Mouse (Mus musculus) hindbrain, embryonic 15.5 days (tissue): ENCODE measurements around the gene Emcn. TPM values are rescaled to one million over a fixed set of nuclear protein-coding genes. Genes with fewer than 3 reads are reported as not detected.

ENCODE experiments used
- ATAC-seq: fragments of 200-750 bp; cut with Nextera tagmentation; 2 replicates; pipeline ENCODE4 v1.8.0; 2017; ENCODE audit warnings: low read depth, moderate number of reproducible peaks, moderate TSS enrichment; ENCODE audit not compliant: low FRiP score
- H3K27ac ChIP-seq: fragments of 300-500 bp; sonication (generic); replicated peaks from 2 replicates; pipeline ENCODE4 v1.5.1; 2015; ENCODE audit warnings: mild to moderate bottlenecking, inconsistent platforms
- H3K27me3 ChIP-seq: fragments of 300-500 bp; sonication (generic); 2 replicates; pipeline ENCODE4 v1.6.1; 2015; ENCODE audit warnings: control low read depth, inconsistent platforms
- H3K36me3 ChIP-seq: fragments of 300-500 bp; sonication (generic); 2 replicates; pipeline ENCODE4 v1.6.1; 2015; ENCODE audit warnings: control low read depth, inconsistent platforms
- H3K4me1 ChIP-seq: fragments of 300-500 bp; sonication (generic); replicated peaks from 2 replicates; pipeline ENCODE4 v1.6.1; 2015; ENCODE audit warnings: control low read depth, inconsistent platforms
- H3K4me2 ChIP-seq: fragments of 300-500 bp; sonication (generic); 2 replicates; pipeline ENCODE4 v1.6.1; 2015; ENCODE audit warnings: moderate library complexity, mild to moderate bottlenecking, inconsistent platforms
- H3K4me3 ChIP-seq: fragments of 300-500 bp; sonication (generic); 2 replicates; pipeline ENCODE4 v1.5.1; 2015; ENCODE audit warnings: mild to moderate bottlenecking, inconsistent platforms
- H3K9ac ChIP-seq: fragments of 300-500 bp; sonication (generic); 2 replicates; pipeline ENCODE4 v1.6.1; 2015; ENCODE audit warnings: inconsistent platforms
- H3K9me3 ChIP-seq: fragments of 300-500 bp; sonication (generic); 2 replicates; pipeline ENCODE4 v1.6.1; 2016; ENCODE audit warnings: control low read depth, inconsistent platforms
- WGBS: fragments of 180-500 bp; shearing (Covaris S2); methylation state at CpG from one replicate; pipeline ENCODE4 v1.1.7; 2015; 5-methylcytosine and 5-hydroxymethylcytosine counted together
- polyA plus RNA-seq: library from polyadenylated mRNA; unstranded; fragments of >200 nt; fragmentation: Nextera tagmentation; extraction: Ambion mirVana; gene quantifications from 2 replicates; pipeline ENCODE4 v1.2.1, GENCODE M21; 2015

Emcn gene
- 12.2 and 12.5 TPM in 2 replicates for polyA plus RNA-seq

GRCm38 (mm10) chr3:137340938-137341337 is at the start of gene Emcn:
Emcn (plus strand) TSS chr3:137341067.
- H3K4me3 ChIP-seq = 0 out of 2 replicates have a peak within 1 kb of the TSS, but pooled peaks have one; percentile 8
- no peaks in the 10 kb centered on the region for H3K27me3 ChIP-seq
- ATAC-seq = no peak
- no peak within 1 kb of the TSS for H3K4me2 ChIP-seq
- 64% methylated on average over 8 of the region's 8 CpGs for WGBS
- H3K4me1 ChIP-seq = no peaks in the 10 kb centered on the region
- H3K9ac ChIP-seq = no peak within 1 kb of the TSS
- no peaks in the 10 kb centered on the region for H3K9me3 ChIP-seq
- no peaks in the 10 kb centered on the region for H3K36me3 ChIP-seq
- H3K27ac ChIP-seq = no peak within 1 kb of the TSS

GRCm38 (mm10) chr3:137293174-137293591 is 47.7 kb upstream of the Emcn start:
- no peak overlapping the region for H3K9ac ChIP-seq
- H3K27me3 ChIP-seq = no peaks in the 10 kb centered on the region
- H3K27ac ChIP-seq = no peak overlapping the region
- no peak for ATAC-seq
- no peaks in the 10 kb centered on the region for H3K9me3 ChIP-seq
- no peak overlapping the region for H3K4me3 ChIP-seq
- no peak overlapping the region for H3K4me2 ChIP-seq
- 61% methylated on average over 6 of the region's 6 CpGs for WGBS
- H3K4me1 ChIP-seq = no peaks in the 10 kb centered on the region
- no peaks in the 10 kb centered on the region for H3K36me3 ChIP-seq

- no peak overlapping the region for H3K9ac ChIP-seq
- no peak for ATAC-seq
- WGBS = 65% methylated on average over 2 of the region's 2 CpGs
Observed at GRCm38 (mm10) chr3:137298230-137298629, 42.6 kb upstream of the Emcn start.

GRCm38 (mm10) chr3:137300210-137300609 is 40.7 kb upstream of the Emcn start:
- 86% methylated on average over 3 of the region's 3 CpGs for WGBS
- Histone ChIP-seq H3K4me2 (no peak overlapping the region), H3K36me3 (no peaks in the 10 kb centered on the region), H3K4me1 (no peaks in the 10 kb centered on the region), H3K9me3 (no peaks in the 10 kb centered on the region), H3K27me3 (no peaks in the 10 kb centered on the region), H3K4me3 (no peak overlapping the region), H3K27ac (no peak overlapping the region), H3K9ac (no peak overlapping the region)
- ATAC-seq = no peak

More at GRCm38 (mm10) chr3:137298230-137298629, 42.6 kb upstream of the Emcn start:
- Histone ChIP-seq H3K9me3 (no peaks in the 10 kb centered on the region), H3K4me3 (no peak overlapping the region), H3K27me3 (no peaks in the 10 kb centered on the region), H3K27ac (no peak overlapping the region), H3K4me2 (no peak overlapping the region), H3K36me3 (no peaks in the 10 kb centered on the region), H3K4me1 (no peaks in the 10 kb centered on the region)

- Histone ChIP-seq H3K4me1 (no peaks in the 10 kb centered on the region), H3K9me3 (no peaks in the 10 kb centered on the region), H3K4me2 (no peak overlapping the region), H3K36me3 (no peaks in the 10 kb centered on the region), H3K27me3 (no peaks in the 10 kb centered on the region), H3K27ac (no peak overlapping the region), H3K4me3 (no peak overlapping the region), H3K9ac (no peak overlapping the region)
- ATAC-seq = no peak
Observed at GRCm38 (mm10) chr3:137301195-137301594, 39.7 kb upstream of the Emcn start.

GRCm38 (mm10) chr3:137302804-137303203 is 38.1 kb upstream of the Emcn start:
- Histone ChIP-seq H3K9me3 (no peaks in the 10 kb centered on the region), H3K36me3 (no peaks in the 10 kb centered on the region), H3K4me1 (no peaks in the 10 kb centered on the region), H3K27me3 (no peaks in the 10 kb centered on the region), H3K4me2 (no peak overlapping the region), H3K4me3 (no peak overlapping the region), H3K9ac (no peak overlapping the region), H3K27ac (no peak overlapping the region)
- 76% methylated on average over 4 of the region's 4 CpGs for WGBS
- no peak for ATAC-seq

- no peak overlapping the region for H3K9ac ChIP-seq
- H3K4me1 ChIP-seq = no peaks in the 10 kb centered on the region
- H3K4me2 ChIP-seq = no peak overlapping the region
- no peak overlapping the region for H3K27ac ChIP-seq
- no peaks in the 10 kb centered on the region for H3K36me3 ChIP-seq
- no peak for ATAC-seq
- H3K4me3 ChIP-seq = no peak overlapping the region
- H3K9me3 ChIP-seq = no peaks in the 10 kb centered on the region
- H3K27me3 ChIP-seq = no peaks in the 10 kb centered on the region
Observed at GRCm38 (mm10) chr3:137309959-137310358, 30.9 kb upstream of the Emcn start.

GRCm38 (mm10) chr3:137312540-137312939 is 28.3 kb upstream of the Emcn start:
- no peak for ATAC-seq
- no peak overlapping the region for H3K9ac ChIP-seq
- no peak overlapping the region for H3K4me3 ChIP-seq
- no peaks in the 10 kb centered on the region for H3K36me3 ChIP-seq
- H3K9me3 ChIP-seq = no peaks in the 10 kb centered on the region
- no peaks in the 10 kb centered on the region for H3K27me3 ChIP-seq
- WGBS = 57% methylated on average over 3 of the region's 3 CpGs
- no peak overlapping the region for H3K4me2 ChIP-seq
- H3K27ac ChIP-seq = no peak overlapping the region
- no peaks in the 10 kb centered on the region for H3K4me1 ChIP-seq

- no peaks in the 10 kb centered on the region for H3K4me1 ChIP-seq
- H3K4me3 ChIP-seq = no peak overlapping the region
- no peak overlapping the region for H3K9ac ChIP-seq
- 67% methylated on average over 2 of the region's 2 CpGs for WGBS
- no peaks in the 10 kb centered on the region for H3K27me3 ChIP-seq
- ATAC-seq = no peak
- H3K36me3 ChIP-seq = no peaks in the 10 kb centered on the region
- H3K9me3 ChIP-seq = no peaks in the 10 kb centered on the region
- no peak overlapping the region for H3K27ac ChIP-seq
- H3K4me2 ChIP-seq = no peak overlapping the region
Observed at GRCm38 (mm10) chr3:137313775-137314362, 27.0 kb upstream of the Emcn start.

GRCm38 (mm10) chr3:137318371-137318770 is 22.5 kb upstream of the Emcn start:
- no peak overlapping the region for H3K9ac ChIP-seq
- WGBS = 94% methylated on average over 2 of the region's 2 CpGs
- no peak overlapping the region for H3K4me3 ChIP-seq
- no peak overlapping the region for H3K4me2 ChIP-seq
- H3K4me1 ChIP-seq = peaks cover 5% of the 10 kb centered on the region
- no peaks in the 10 kb centered on the region for H3K36me3 ChIP-seq
- no peak overlapping the region for H3K27ac ChIP-seq
- no peaks in the 10 kb centered on the region for H3K27me3 ChIP-seq
- H3K9me3 ChIP-seq = no peaks in the 10 kb centered on the region
- ATAC-seq = no peak

- H3K9me3 ChIP-seq = no peaks in the 10 kb centered on the region
- H3K4me2 ChIP-seq = no peak overlapping the region
- no peak overlapping the region for H3K27ac ChIP-seq
- no peak for ATAC-seq
- no peaks in the 10 kb centered on the region for H3K27me3 ChIP-seq
- H3K4me1 ChIP-seq = peaks cover 5% of the 10 kb centered on the region
- H3K36me3 ChIP-seq = no peaks in the 10 kb centered on the region
- H3K9ac ChIP-seq = no peak overlapping the region
- no peak overlapping the region for H3K4me3 ChIP-seq
- 68% methylated on average over 1 of the region's 1 CpGs for WGBS
Observed at GRCm38 (mm10) chr3:137319950-137320349, 20.9 kb upstream of the Emcn start.

GRCm38 (mm10) chr3:137322304-137322703 is 18.6 kb upstream of the Emcn start:
- no peaks in the 10 kb centered on the region for H3K9me3 ChIP-seq
- no peak overlapping the region for H3K27ac ChIP-seq
- peak overlapping the region; percentile 26 for H3K4me2 ChIP-seq
- no peaks in the 10 kb centered on the region for H3K36me3 ChIP-seq
- no peak overlapping the region for H3K4me3 ChIP-seq
- peaks cover 5% of the 10 kb centered on the region for H3K4me1 ChIP-seq
- no peaks in the 10 kb centered on the region for H3K27me3 ChIP-seq
- WGBS = 30% methylated on average over 12 of the region's 12 CpGs
- no peak overlapping the region for H3K9ac ChIP-seq
- peak; percentile 59; the same call in 1 of the 2 replicates for ATAC-seq

GRCm38 (mm10) chr3:137329898-137330297 is 11.0 kb upstream of the Emcn start:
- ATAC-seq = no peak
- WGBS = 31% methylated on average over 9 of the region's 9 CpGs
- Histone ChIP-seq H3K36me3 (no peaks in the 10 kb centered on the region), H3K9ac (no peak overlapping the region), H3K27ac (no peak overlapping the region), H3K9me3 (no peaks in the 10 kb centered on the region), H3K27me3 (no peaks in the 10 kb centered on the region), H3K4me3 (no peak overlapping the region), H3K4me2 (no peak overlapping the region), H3K4me1 (no peaks in the 10 kb centered on the region)
